Mouse (Mus musculus) small intestine, adult 2 months (tissue): ENCODE results near the gene Phyhipl. TPM values are rescaled to one million over a fixed set of nuclear protein-coding genes. Genes with fewer than 3 reads are reported as not detected.
A peak's percentile ranks its signal among the peaks of the same experiment; 100 is the strongest.

Experiments used
- H3K27ac ChIP-seq: fragments of 200-500 bp; 2 replicates; pipeline ENCODE4 v1.5.1; 2012; ENCODE audit warnings: low read depth, low read length, control low read depth, inconsistent platforms; ENCODE audit not compliant: insufficient read depth
- H3K27me3 ChIP-seq: fragments of 200-500 bp; 2 replicates; pipeline ENCODE4 v1.6.1; 2012; ENCODE audit warnings: mild to moderate bottlenecking, moderate library complexity, low read length, inconsistent platforms; ENCODE audit not compliant: control insufficient read depth, insufficient read depth
- H3K36me3 ChIP-seq: fragments of 200-500 bp; 2 replicates; pipeline ENCODE4 v1.6.1; 2012; ENCODE audit warnings: mild to moderate bottlenecking, low read length, control low read depth, inconsistent platforms; ENCODE audit not compliant: control insufficient read depth, insufficient read depth
- H3K4me1 ChIP-seq: fragments of 200-500 bp; 2 replicates; pipeline ENCODE4 v1.6.1; 2012; ENCODE audit warnings: low read length, inconsistent platforms, mixed read lengths; ENCODE audit not compliant: control insufficient read depth, insufficient read depth, insufficient read length
- H3K4me3 ChIP-seq: fragments of 200-500 bp; 2 replicates; pipeline ENCODE4 v1.5.1; 2012; ENCODE audit warnings: low read depth, mild to moderate bottlenecking, control low read depth, inconsistent platforms, low read length, moderate library complexity
- CTCF ChIP-seq: fragments of 200-500 bp; IDR thresholded peaks from 2 replicates; pipeline ENCODE4 v1.5.1; 2012; ENCODE audit warnings: low read depth, mild to moderate bottlenecking, control low read depth, inconsistent platforms, low read length, moderate library complexity, mixed read lengths; ENCODE audit not compliant: insufficient replicate concordance, insufficient read length; ENCODE audit errors: extremely low read depth
- POLR2A ChIP-seq: fragments of 200-500 bp; IDR thresholded peaks from 2 replicates; pipeline ENCODE4 v1.6.1; 2012; ENCODE audit warnings: low read depth, mild to moderate bottlenecking, control low read depth, inconsistent platforms, low read length, moderate library complexity
- WGBS: fragments of 180-500 bp; shearing (Covaris S2); methylation state at CpG from one replicate; pipeline ENCODE4 v1.1.7; 2018; 5-methylcytosine and 5-hydroxymethylcytosine counted together
- polyA plus RNA-seq: library from polyadenylated mRNA; depleted of rRNA; stranded (reverse); fragments of >200 nt; gene quantifications from 2 replicates; pipeline ENCODE4 v1.2.3, GENCODE M21; 2012

Gene Phyhipl
- polyA plus RNA-seq, 1 experiment = not detected

DNA sequence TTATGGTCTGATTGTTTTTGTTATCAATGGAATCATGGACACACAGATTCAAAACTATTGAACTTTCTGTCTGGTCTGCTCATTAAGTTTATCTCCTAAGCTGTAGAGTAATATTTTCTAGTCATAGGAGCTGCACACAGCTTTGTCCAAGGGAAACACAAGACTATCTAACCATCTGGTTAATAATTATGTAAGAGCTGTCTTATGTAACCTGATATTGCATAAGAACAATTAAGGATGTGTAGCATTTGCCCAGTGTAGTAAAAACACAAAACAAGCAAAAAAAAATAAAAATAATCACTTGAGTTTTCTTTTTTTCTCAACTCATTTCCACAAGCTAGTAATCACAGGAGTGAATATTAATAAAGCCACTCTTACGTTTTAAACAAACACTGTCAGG lies 20.5 kb downstream of the Phyhipl start:
- Histone ChIP-seq H3K27ac (no peak overlapping the region), H3K4me1 (no peaks in the 10 kb centered on the region), H3K27me3 (no peaks in the 10 kb centered on the region), H3K4me3 (no peak overlapping the region), H3K36me3 (no peaks in the 10 kb centered on the region)
- TF ChIP-seq CTCF (no peak), POLR2A (no peak)
- WGBS = 48% methylated on average over 1 of the region's 1 CpGs

DNA sequence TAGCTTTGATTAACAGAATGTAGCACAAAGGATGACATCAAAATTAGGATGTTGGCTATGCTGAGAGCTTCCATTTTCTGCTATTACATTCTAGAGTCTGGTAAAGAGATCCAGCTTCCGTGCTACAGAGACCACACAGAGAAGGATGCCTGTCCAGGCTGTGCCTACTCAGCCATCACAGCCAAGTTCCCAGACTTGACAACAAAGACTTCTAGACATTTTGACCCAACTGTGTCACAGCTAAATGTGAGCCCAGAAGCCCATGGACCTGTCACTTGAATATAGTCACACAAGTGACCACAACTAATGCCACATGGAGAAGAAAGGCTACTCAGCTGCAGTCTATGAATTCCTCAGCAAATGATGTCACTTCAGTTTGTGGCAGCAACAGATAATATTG lies 24.6 kb downstream of the Phyhipl start:
- no peaks in the 10 kb centered on the region for H3K36me3 ChIP-seq
- TF ChIP-seq POLR2A = no peak
- no peak for TF ChIP-seq CTCF
- H3K4me1 ChIP-seq = no peaks in the 10 kb centered on the region
- 80% methylated on average over 1 of the region's 1 CpGs for WGBS
- H3K27me3 ChIP-seq = no peaks in the 10 kb centered on the region
- no peak overlapping the region for H3K4me3 ChIP-seq
- no peak overlapping the region for H3K27ac ChIP-seq

- Histone ChIP-seq H3K4me1 (no peaks in the 10 kb centered on the region), H3K4me3 (no peak overlapping the region), H3K27ac (no peak overlapping the region), H3K27me3 (no peaks in the 10 kb centered on the region), H3K36me3 (no peaks in the 10 kb centered on the region)
- WGBS = 92% methylated on average over 3 of the region's 3 CpGs
- TF ChIP-seq CTCF = no peak
- no peak for TF ChIP-seq POLR2A
These were observed 32.3 kb downstream of the Phyhipl start for GRCm38 (mm10) chr10:70623461-70623860.

- Histone ChIP-seq H3K4me1 (no peaks in the 10 kb centered on the region), H3K36me3 (no peaks in the 10 kb centered on the region), H3K27ac (no peak overlapping the region), H3K4me3 (no peak overlapping the region), H3K27me3 (no peaks in the 10 kb centered on the region)
- TF ChIP-seq POLR2A = no peak
- TF ChIP-seq CTCF = no peak
- 81% methylated on average over 6 of the region's 6 CpGs for WGBS
These were observed 39.4 kb downstream of the Phyhipl start for GRCm38 (mm10) chr10:70616377-70616776.

- H3K4me3 ChIP-seq = no peak overlapping the region
- no peak overlapping the region for H3K27ac ChIP-seq
- TF ChIP-seq POLR2A (no peak), CTCF (no peak)
- no peaks in the 10 kb centered on the region for H3K4me1 ChIP-seq
- no peaks in the 10 kb centered on the region for H3K36me3 ChIP-seq
- 92% methylated on average over 1 of the region's 1 CpGs for WGBS
- H3K27me3 ChIP-seq = no peaks in the 10 kb centered on the region
These were observed 44.1 kb downstream of the Phyhipl start for GRCm38 (mm10) chr10:70611633-70612032.

- Histone ChIP-seq H3K27me3 (peaks cover 14% of the 10 kb centered on the region), H3K4me3 (peak overlapping the region; percentile 61), H3K36me3 (no peaks in the 10 kb centered on the region), H3K4me1 (peaks cover 10% of the 10 kb centered on the region), H3K27ac (no peak overlapping the region)
- WGBS = 4% methylated on average over 28 of the region's 28 CpGs
- no peak for TF ChIP-seq POLR2A
- TF ChIP-seq CTCF = no peak
These were observed 55.9 kb downstream of the Phyhipl start for GRCm38 (mm10) chr10:70599925-70600305.

DNA sequence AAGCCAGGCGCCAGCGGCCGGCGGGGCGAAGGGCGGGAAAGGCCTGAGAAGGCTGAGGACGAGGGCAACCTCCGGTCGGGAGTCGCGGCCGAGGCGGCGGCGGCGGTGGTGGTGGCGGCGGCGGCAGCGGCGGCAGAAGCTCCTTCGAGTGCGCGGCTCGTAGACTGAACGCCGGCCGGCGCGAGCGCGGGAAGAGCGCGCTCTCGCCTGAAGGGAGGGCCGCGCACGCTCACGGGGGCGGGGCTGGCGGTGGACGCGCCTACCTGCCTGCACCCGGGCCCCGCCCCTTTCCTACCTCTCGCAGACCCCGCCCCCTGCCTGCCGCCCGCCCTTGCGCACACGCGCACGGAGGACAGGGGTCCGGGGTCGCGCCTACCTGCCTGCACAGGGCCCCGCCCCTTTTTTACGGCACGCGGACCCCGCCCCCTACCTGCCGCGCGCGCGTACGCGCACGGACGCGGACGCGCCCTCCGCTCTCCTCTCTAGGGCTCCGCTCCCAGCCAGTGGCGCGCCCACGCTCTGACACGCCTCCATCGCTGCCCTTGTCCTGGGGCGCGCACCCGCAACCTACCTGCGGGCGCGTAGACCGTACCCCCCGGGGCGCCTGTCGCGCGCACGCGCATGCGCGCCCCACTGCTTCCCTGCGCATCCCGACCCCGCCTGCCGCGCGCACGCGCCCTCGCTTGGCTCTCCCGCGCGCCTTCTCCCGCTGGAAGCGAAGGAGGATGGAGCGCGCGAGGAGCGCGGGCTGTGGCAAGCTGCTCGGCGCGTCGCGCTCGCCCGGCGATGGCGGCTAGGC lies 56.4 kb downstream of the Phyhipl start:
- no peaks in the 10 kb centered on the region for H3K36me3 ChIP-seq
- TF ChIP-seq POLR2A (no peak), CTCF (no peak)
- H3K4me1 ChIP-seq = peaks cover 10% of the 10 kb centered on the region
- peak overlapping the region; percentile 61 for H3K4me3 ChIP-seq
- H3K27me3 ChIP-seq = peaks cover 14% of the 10 kb centered on the region
- whole genome bisulfite sequencing = 2% methylated on average over 118 of the region's 124 CpGs
- H3K27ac ChIP-seq = no peak overlapping the region

- peak overlapping the region; percentile 61 for H3K4me3 ChIP-seq
- H3K36me3 ChIP-seq = no peaks in the 10 kb centered on the region
- WGBS = 3% methylated on average over 48 of the region's 48 CpGs
These were observed 57.1 kb downstream of the Phyhipl start for GRCm38 (mm10) chr10:70598516-70599125.

More at GRCm38 (mm10) chr10:70598516-70599125, 57.1 kb downstream of the Phyhipl start:
- H3K4me1 ChIP-seq = peaks cover 10% of the 10 kb centered on the region
- peaks cover 14% of the 10 kb centered on the region for H3K27me3 ChIP-seq
- no peak overlapping the region for H3K27ac ChIP-seq
- TF ChIP-seq CTCF = no peak
- TF ChIP-seq POLR2A = no peak
